Mouse (Mus musculus) neutrophil, adult 5-6 weeks (primary cell): Measurements from ENCODE around the gene Sumf2. TPM values are rescaled to one million over a fixed set of nuclear protein-coding genes. Genes with fewer than 3 reads are reported as not detected.
A peak's percentile ranks its signal among the peaks of the same experiment; 100 is the strongest.

ENCODE experiments used
- ATAC-seq: fragments of 151-379, 151-347 bp; 2 replicates; pipeline ENCODE4 v1.8.0; 2017; ENCODE audit warnings: mild to moderate bottlenecking, moderate TSS enrichment; ENCODE audit not compliant: insufficient number of reproducible peaks, poor library complexity, low FRiP score, severe bottlenecking; ENCODE audit errors: extremely low read depth
- total RNA-seq: library from RNA; stranded (forward); fragments of 200-1000 nt; gene quantifications from 2 replicates; pipeline ENCODE4 v1.2.3, GENCODE M21; 2017

Gene Sumf2
- total RNA-seq, 1 experiment from 2014 or later, result 6.4 TPM

DNA sequence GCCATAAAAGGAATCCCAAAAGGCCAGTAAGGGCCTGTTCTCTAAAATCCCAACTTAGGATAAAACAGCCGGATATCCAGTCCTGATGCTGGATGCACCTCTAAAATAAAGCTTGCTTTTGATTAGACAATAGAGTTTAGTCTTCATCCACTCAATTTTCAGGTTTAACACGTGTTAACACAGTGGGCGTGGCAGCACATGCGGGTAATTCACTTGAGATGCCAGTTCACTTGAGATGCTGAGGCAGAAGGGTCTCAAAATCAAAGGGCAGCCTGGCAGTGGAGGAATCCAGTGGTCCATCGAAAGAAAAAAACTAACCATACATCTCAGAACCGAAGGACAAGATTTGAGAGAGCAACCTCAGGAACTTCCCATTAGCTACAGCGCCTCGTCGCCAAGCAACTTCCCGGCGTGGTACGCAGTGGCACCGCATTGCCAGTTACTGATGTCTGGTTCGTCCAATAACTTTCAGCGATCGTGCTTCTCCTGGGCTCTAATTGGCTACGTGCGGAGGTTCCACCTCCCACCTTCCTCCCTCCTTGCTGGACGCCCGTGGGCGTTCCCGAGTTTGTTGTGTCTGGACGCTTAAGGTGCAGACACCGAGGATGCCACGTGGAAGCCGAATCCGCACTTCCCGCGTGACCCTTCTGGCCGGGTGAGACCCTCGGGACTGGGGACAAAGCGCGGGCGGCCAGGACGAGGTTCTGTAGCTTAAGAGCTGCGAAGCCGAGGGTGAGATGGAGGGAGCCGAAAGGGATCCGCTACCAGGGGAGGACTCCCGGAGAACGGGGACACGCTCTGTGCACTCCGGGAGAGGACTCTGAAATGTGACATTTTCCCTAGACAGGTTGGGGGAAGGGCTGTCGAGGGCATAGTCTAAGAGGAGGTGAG is 48.7 kb downstream of the Sumf2 start, which contains the start of gene Zbed5:
TSS of gene Zbed5 (plus strand) at position 526 of the 891 bp plus-strand sequence.
- ATAC-seq, result peak; percentile 100

DNA sequence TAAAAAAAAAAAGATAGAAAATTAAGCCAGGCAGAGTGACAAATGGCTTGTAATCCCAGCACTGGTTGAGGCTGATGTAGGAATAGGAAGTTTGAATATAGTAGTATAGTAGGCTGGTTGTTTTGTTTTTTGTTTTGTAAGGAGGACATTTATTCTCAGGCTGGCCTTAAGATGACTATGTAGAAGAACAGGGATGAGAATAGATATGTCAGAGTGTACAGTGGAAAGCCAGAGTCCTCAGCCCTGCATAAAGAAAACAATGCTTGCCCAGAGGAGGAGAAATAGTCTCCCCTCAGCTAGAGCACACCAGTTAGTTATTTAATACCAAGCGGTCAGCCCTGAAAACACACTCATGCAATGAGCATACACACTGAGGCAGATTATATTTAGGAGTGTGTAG is 51.7 kb downstream of the Sumf2 start, which contains the start of gene Phkg1:
TSS of gene Phkg1 (minus strand) at position 101 of the 400 bp plus-strand sequence.
- ATAC-seq, result no peak

DNA sequence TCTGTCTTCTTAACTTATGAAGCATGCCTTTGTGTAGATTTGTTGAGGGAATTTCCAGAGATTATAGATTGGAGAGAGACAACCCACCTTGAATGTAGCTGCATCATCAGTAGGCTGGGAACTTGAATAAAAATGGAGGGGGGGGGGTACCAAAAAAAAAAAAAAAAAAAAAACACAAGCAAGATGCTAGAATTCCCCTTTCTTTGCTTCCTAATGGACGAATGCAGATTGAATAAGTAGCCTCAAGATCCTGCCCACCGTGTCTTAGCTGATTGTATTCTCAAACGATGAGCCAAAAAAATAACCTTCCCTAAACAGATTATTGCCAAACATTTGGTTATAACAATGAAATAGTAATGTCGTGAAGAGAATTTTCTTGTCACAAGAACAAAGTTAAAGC is 61.0 kb downstream of the Sumf2 start:
- no peak for ATAC-seq

DNA sequence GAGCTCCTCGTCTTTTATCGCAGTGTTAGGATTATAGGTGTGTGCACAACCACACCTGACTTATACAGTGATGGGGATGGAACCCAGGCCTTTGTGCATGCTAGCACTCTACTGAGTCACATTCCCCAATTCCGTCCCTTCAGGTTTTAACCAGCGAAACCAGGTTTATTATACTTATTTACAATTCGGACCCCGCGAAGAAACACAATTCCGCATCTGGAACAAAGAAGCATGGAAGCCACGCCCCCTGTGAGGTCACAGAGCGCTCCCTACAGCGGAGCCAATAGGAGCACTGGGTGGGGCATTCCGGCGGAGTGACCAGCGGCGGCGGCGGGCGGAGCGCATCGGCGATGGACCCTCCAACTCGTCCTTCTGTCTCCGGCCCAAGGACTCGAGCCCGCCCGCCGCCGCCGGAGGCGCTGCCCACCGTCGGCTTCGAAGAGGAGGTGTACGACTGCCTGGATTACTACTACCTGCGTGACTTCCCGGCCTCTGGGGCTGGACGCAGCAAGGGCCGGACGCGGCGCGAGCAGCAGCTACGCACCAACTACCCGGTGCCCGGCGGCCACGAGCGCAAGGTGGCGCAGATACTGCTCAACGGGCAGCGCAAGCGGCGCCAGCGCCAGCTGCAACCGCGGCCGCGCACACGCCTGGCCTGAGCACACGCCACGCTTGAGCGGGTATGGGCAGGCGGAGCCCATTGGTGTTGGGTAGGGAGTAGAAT is 61.6 kb downstream of the Sumf2 start, which contains the start of gene Nupr1l:
TSS of gene Nupr1l (plus strand) at position 299 of the 724 bp plus-strand sequence.
- ATAC-seq, result peak; percentile 89

DNA sequence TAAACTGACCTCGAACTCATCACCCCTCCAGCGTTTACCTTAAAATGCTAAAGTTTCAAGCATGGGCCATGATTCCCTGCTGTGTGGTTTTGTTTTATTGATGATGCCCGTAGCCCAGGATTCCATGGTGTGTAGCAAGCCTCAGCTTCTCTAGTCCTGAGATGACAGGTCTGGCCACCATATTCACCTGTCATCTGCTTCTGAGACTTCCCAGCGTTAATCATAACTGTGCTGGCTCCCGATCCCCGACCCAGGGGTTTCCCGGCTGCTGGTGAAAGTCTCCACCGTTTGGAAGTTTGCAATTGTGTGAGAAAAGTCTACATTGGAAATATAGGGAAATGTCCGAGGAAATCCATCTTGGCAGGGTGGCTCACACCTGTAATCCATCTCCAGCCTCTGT is 62.4 kb downstream of the Sumf2 start:
- ATAC-seq, result no peak

DNA sequence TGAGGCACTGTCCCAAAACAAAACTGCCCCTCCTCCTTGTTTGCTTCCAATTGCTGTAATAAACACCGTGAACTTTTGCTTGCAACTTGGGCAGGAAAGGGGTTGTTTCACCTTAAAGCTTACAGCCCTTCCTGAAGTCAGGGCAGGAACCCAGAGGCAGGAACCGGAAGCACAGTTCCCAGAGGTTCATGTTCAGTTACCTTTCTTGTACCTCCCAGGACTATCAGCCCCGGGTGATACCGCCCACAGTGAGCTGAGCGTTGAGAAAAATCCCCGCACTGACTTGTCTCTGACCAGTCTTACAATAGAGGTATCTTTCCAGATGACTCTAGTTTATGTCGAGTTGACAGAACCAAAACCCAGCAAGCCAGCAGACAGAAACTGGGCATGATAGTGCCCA is 62.8 kb downstream of the Sumf2 start:
- ATAC-seq, result no peak

Other genes starting within 250 kb of the Sumf2 start
- gene Zfp11, start 176.9 kb upstream of the Sumf2 start, total RNA-seq, result 0.70 and 0.74 TPM in 2 replicates
- gene Sept14, start 138.5 kb upstream of the Sumf2 start, total RNA-seq, result not detected in 2 replicates
- gene Mrps17, start 131.5 kb upstream of the Sumf2 start, total RNA-seq, result 36.1 and 42.6 TPM in 2 replicates
- gene Nipsnap2, start 121.9 kb upstream of the Sumf2 start, total RNA-seq, result 27.0 and 29.1 TPM in 2 replicates
- 8.3 and 11.2 TPM in 2 replicates for gene Psph, start 59.5 kb upstream of the Sumf2 start, total RNA-seq
- gene Chchd2, start 40.5 kb downstream of the Sumf2 start, total RNA-seq, result 116 and 119 TPM in 2 replicates
- gene Zbed5, start 48.7 kb downstream of the Sumf2 start, total RNA-seq, result 1.4 and 1.7 TPM in 2 replicates
- gene Phkg1, start 51.6 kb downstream of the Sumf2 start, total RNA-seq, result 0.93 TPM in 1 of 2 replicates, not detected in the other
- 10.5 and 13.3 TPM in 2 replicates for gene Nupr1l, start 61.6 kb downstream of the Sumf2 start, total RNA-seq
- gene Vkorc1l1, start 95.0 kb downstream of the Sumf2 start, total RNA-seq, result 11.9 and 14.3 TPM in 2 replicates
- gene Gusb, start 156.1 kb downstream of the Sumf2 start, total RNA-seq, result 32.0 and 33.5 TPM in 2 replicates
- 7.6 and 7.7 TPM in 2 replicates for gene Asl, start 182.3 kb downstream of the Sumf2 start, total RNA-seq
- gene Crcp, start 182.3 kb downstream of the Sumf2 start, total RNA-seq, result 24.9 and 40.4 TPM in 2 replicates
- gene Tpst1, start 226.3 kb downstream of the Sumf2 start, total RNA-seq, result 19.8 and 23.3 TPM in 2 replicates